Mouse (Mus musculus): ENCODE measurements at regions not wholly inside any gene's neighbourhood (a gene's known extent, or its start where the extent isn't known, plus 50 kb on each side); places are given as distances from the start of the nearest gene placed in this dataset.

GRCm38 (mm10) chr8:75350141-75350540 lies 56.2 kb downstream of the Gm10358 start:
- TF ChIP-seq POLR2A (IDR thresholded peaks at IDR 0.05; ENCODE audit: low read depth, low read length) (no peak), CTCF (IDR thresholded peaks at IDR 0.05; ENCODE audit: extremely low read depth, insufficient read depth, insufficient read length, insufficient replicate concordance) (no peak)

Data from spleen, adult 2 months (tissue).